Mouse (Mus musculus) right cerebral cortex, adult 18-20 months (tissue): Measurements from ENCODE around the gene Ada.

Experiments used
- DNase-seq: peaks from one replicate; pipeline ENCODE4 v3.0.0; 2022; ENCODE audit warnings: mixed read lengths

Ada gene

DNA sequence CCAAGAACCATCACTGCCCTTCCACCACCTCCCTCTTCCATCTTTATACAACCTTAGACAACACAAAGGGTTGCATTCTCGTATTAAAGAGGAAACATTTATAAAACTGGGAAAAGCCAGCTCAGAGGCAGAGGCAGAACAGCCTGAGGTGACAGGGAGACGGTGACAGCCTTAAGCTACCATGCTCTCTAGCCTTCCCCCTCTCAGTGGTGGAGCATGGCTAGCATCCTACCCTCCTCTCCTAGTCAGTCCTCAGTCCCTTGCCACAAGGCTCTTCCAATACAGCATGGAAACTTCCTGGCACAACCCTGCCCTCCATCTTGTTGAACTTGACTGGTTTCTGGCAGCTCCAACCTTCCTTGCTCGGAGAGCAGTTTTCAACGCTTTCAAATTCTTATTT is 21.7 kb downstream of the Ada start:
- no peak for DNase-seq

DNA sequence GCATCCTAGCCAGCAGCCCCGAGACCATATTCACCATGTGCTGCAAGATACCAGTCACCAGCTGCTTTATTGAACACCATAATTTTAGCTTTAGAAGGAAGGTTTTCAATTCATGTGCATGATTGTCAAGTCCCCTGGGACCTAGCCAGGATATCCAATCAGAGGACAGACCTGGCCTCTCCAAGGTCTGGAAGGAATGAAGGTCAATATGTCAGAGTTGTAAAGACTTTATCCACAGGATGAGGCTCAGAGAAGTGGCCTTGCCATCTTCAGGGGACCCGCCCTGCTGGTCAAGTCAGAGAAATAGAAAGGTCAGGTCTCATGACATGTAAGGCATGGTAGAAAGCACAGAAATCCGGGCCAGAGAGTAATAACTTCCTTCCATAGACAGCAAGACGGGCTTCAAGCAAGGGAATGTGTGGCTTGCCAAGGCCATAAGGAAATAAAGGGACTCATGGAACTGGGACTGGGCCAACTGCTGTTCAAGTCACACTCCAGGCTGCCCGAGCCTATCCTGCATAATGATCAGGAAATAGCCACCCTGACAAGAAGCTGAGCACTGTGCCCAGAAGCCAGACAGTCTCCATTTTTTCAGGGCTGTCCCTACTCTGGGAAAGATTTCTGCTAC is 23.2 kb downstream of the Ada start:
- no peak for DNase-seq

DNA sequence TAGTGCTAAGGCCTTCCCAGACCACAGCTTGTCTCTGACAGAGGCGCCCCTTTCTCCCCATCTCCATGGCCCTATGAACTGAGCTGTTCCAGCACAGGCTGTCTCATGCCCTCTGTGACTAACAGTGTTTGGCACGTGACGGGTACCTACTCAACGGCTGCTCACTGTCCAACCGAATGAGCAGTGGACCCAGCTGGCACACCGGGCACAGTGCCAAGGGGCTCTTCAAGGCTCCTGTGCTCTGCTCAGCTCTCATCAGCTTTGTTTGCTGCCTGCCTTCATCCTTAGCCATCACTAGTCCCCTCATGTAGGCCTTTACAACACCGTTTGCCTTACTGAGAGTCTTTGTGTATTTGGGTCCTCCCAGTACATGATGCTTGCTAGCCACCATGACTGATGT is 27.5 kb downstream of the Ada start:
- DNase-seq = peak; percentile 79

DNA sequence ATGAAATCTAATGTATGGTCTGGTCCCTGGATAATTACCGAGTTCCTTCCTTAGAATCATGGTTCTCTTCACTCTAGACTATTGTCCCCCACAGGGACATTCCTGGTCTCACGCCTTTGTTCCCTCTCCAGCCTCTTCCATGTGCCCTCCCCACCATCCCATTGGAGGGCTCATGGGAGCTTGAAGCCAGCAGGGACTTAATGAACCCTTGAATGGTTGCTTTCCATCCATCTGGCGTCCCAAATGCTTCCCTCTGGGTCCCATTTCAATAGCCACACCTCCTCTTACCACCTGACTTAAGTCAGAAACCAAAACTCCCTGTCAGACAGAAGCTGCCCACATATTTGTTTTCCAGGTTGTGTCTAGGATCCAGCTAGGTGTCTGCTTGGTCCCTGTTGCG is 30.4 kb downstream of the Ada start:
- DNase-seq = no peak

DNA sequence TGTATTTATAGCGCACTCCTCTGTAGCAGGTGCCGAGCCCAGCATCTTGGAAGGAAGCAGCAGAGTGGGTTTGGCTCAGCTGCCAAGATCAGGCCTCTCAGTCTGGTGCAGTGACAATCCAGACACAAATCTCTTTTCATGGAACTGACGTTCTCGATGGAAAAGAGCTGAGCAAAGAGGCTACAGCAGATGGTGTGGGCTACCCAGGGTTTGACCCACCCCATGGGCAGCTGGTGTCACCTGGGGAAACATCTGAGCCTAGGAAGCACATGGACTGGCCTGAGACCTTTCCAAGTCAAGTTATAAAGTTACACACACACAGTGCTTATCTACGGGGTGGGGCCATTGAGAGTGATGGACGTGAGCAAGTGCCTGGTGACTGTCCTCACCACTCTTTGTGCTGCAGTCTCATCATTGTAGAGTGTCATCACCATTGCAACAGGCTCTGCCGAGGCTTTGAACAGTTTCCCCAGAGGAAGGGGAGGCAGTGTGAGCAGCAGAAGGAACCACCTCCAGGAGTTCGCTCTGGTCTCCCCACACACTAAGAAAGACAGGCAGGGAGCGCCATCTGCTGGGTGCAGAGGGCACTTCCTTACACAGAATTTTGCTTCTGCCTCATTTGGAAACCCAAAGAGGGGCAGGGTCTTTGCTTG is 31.0 kb downstream of the Ada start:
- DNase-seq = peak; percentile 83

DNA sequence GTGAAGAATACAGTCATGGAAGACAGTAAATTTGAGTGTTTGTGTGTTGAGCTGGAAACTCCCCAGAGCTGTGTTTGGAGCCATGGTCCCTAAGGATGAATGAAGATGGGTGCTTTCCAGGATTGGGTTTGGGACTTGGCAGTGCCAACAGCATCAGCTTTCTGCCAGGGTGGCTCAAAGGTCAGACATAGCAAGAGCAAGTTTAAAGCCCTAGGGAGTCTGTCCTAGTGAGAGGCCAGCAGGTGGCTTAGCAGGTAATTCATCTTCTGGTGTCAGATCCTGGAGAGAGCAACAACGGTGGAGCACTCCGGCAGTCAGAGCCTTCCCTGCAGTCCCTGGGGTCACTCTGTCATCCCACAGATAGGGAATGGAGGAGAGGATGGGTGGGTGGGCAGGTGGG is 31.5 kb downstream of the Ada start:
- no peak for DNase-seq

DNA sequence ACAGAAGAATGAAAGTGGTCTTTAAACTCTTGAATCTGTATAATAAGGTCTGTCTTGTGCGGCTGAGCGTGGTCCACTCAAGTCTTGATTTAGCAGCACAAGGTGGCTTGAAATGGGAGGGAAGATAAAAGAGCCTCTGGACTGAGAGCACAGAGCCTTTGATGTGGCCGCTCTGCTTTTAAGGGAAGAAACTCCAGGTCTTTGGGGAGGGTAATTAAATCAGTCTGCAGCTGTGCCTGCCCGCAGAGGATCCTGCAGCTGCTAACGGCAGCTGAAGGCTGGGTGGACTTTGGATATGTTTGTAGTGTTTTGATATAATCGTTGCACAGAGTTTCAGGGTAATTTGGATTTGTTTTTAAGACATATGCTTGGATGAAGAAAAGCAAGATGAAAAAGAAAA is 33.2 kb downstream of the Ada start:
- no peak for DNase-seq

- DNase-seq = no peak
Observed at GRCm38 (mm10) chr2:163716448-163716847, 33.6 kb downstream of the Ada start.

DNA sequence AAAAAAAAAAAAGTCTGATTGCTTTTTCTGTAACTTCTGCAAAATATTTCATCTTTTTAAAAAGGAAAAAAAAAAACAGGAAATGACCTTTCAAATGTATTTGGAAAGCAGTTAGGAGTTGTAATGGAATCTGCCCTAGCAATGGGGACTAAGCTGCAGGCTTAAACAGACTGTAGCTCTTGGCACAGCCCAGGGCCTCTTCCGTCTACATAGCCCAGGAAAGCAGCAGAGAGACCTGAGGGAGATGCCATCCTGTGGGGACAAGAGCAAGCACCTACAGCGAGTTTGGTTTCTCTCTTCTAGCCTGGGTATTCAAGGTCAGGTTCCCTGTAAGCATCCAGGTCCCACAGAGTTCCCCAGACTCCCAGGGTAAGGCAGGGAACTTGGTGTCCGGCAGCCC is 36.7 kb downstream of the Ada start:
- DNase-seq = no peak

- no peak for DNase-seq
Observed at GRCm38 (mm10) chr2:163712874-163713273, 37.2 kb downstream of the Ada start.

DNA sequence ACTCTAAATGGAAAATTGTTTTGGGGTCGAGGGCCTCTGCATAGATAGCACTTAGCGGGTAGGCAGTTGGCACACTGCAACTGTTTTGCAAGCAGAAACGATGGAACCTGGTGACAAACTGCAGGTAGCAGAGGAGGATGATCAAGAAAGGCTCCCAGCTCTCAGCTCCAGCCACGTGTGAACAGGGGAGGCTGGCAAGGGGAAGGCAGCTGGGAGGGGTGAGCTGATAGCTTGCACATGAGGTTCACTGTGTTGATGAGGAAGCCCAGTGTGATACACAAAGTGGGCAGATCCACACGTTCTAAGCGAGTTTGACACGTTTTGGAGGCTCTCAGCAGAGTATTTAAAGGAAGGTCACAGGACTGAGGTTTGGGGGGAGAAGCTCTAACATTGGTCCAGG is 37.6 kb downstream of the Ada start:
- no peak for DNase-seq

- DNase-seq = peak; percentile 43
Observed at GRCm38 (mm10) chr2:163711368-163711868, 38.6 kb downstream of the Ada start.

DNA sequence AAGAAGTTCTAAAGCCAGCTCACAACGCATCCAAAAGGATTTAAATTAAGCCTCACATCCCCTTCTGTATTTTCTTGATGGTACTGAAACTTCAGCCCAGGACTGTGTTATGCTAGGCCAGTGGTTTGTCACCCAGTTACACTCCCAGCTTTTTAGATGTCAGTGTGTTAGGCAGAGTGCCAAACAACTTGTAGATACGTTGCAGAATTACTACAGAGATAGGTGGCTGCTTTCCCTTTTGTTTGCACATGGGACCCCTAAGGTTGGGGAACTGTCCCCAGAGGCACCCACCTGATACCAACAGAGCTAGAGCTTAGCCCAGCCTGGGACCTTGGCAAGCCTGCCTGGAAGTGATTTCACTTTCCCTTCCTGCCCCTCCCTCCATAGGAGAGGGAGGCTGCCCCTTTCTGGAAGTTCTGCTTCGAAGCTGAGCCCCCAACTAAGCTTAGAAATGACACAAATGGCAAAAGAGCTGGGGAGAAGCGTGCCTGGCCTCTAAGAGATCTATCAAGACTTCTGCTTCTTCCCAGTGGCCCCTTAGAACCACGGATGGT is 39.4 kb downstream of the Ada start:
- no peak for DNase-seq

DNA sequence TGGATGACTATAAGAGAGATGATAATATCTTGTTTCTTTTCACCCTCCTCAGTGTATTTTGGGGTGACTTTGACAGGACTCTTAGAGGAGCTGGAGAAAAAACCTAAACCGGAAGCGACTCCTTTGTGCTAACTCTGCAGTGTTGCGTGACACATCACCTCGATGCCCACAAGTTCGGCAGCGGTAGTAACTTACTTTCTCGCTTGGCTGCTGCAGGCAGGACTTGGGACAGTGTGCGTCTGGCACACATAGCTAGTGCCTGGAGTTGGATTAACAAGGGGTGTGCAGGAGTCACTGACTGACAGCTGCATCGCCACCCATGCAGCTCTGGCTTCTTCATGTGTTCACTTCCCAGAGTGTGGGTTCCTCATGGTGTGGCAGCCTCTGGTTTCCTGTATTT is 40.0 kb downstream of the Ada start:
- DNase-seq = no peak

DNA sequence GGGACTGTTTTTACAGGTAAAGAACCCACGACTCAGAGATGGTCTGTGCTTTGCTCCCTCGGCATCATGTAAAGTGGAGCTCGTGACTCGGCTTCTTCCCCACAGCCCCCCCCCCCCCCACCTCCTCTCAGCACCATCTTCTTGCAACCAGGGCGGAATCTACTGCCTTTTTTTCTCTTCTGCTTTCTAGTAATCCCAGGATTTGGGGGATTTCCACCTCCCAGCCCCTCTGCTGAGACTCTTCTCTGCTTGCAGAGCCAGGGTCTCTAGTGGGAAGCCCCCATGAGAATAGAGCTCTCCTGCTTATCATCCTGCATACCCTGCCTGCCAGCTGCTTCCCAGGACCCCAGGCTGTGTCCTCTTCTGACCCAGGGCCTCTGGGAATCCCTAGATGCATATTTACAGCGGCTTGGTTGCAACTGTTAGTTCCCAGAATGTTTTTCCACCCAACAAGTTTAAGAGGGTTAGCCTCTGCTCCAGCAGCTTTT is 41.2 kb downstream of the Ada start:
- no peak for DNase-seq

- DNase-seq = no peak
Observed at GRCm38 (mm10) chr2:163708321-163708720, 41.7 kb downstream of the Ada start.

- peak; percentile 67 for DNase-seq
Observed at GRCm38 (mm10) chr2:163703599-163704260, 46.3 kb downstream of the Ada start.

DNA sequence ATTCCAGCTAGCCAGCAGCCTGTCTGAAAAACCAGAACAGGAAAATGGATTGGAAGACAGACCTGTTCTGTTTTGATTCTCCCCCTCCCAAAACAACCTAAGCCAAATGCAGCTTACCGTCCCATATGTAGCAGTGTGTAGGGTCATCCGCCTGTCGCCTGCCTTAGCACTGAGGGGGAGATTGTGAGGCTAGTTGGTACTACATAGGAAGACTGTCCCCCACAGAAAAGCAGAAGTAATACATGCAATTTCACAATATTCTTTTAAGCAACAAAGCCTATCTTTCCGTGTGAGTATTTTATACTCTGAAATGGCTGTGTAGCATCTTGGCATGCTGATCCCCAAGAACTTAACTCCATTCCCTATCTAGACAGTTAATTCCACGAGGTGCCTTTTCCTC is 47.1 kb downstream of the Ada start:
- no peak for DNase-seq

GRCm38 (mm10) chr2:163702431-163702830 is 47.6 kb downstream of the Ada start:
- no peak for DNase-seq

GRCm38 (mm10) chr2:163699078-163699780 is 50.8 kb downstream of the Ada start:
- no peak for DNase-seq

DNA sequence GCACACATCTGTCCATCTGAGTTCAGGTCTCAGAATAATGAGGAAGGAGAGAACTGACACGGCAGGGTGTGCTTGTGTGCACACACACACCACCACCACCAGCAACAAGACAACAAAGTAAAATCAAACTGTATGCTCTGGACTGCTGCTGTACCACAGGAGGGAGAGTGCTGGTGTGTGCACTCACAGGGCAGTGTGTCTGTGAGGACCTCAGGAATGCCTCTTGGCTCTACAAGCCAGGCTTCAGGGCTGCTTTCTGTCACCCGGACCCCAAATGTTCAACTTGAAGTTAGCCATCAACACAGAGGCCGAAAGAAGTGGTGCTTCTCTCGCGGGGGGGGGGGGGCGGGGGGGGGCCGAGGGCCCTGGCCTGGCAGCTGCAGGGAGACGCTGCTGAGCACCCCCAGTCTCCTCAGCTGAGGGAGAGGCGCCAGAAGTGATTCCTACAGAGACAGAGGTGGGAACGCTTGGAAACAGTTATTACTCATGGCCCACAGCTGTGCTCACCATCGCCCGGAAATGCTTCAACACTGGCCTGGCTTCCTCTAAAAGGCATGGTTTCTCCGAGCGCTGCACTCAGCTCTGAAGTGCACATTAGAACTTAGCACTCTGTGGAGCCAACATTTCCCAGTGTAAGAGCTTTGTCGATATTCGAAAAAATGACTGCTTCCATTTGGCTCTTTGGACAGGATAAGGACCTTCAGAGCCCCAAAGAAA is 52.1 kb downstream of the Ada start:
- DNase-seq = no peak

GRCm38 (mm10) chr2:163696763-163697162 is 53.3 kb downstream of the Ada start:
- DNase-seq = no peak
